Mouse (Mus musculus) heart, postnatal 10 days (tissue): ENCODE measurements around the gene Zfp385c. TPM values are rescaled to one million over a fixed set of nuclear protein-coding genes. Genes with fewer than 3 reads are reported as not detected.

Source experiments
- total RNA-seq, 2 experiments: library from RNA; stranded (reverse); gene quantifications; 2 replicates each; pipeline ENCODE4 v1.2.3; 2021

Zfp385c gene
- total RNA-seq, 2 experiments from 2014 or later: 0.30 to 0.65 TPM

Other genes starting within 250 kb of the Zfp385c start
- gene Klhl11, start 219.7 kb downstream of the Zfp385c start, total RNA-seq: 10 to 100 TPM; 12.9 to 13.9 TPM
- 10 to 100 TPM; 47.8 to 51.1 TPM for gene Acly, start 164.5 kb downstream of the Zfp385c start, total RNA-seq
- under 1 TPM; 0.17 to 0.38 TPM for gene Ttc25, start 146.8 kb downstream of the Zfp385c start, total RNA-seq
- gene Cnp, start 117.6 kb downstream of the Zfp385c start, total RNA-seq: 1 to 10 TPM; 6.1 to 7.1 TPM
- 10 to 100 TPM; 53.7 to 63.9 TPM for gene Nkiras2, start 73.2 kb downstream of the Zfp385c start, total RNA-seq
- 100 to 1,000 TPM; 199 to 207 TPM for gene Dnajc7, start 72.3 kb downstream of the Zfp385c start, total RNA-seq
- gene Dhx58, start 11.8 kb upstream of the Zfp385c start, total RNA-seq: under 1 TPM; 0.42 to 0.50 TPM
- gene Kat2a, start 20.0 kb upstream of the Zfp385c start, total RNA-seq: 10 to 100 TPM; 16.1 to 16.6 TPM
- not detected for gene Hspb9, start 21.4 kb upstream of the Zfp385c start, total RNA-seq
- gene Rab5c, start 45.8 kb upstream of the Zfp385c start, total RNA-seq: 10 to 100 TPM; 85.3 to 97.8 TPM
- gene Kcnh4, start 67.5 kb upstream of the Zfp385c start, total RNA-seq: not detected
- gene Hcrt, start 70.5 kb upstream of the Zfp385c start, total RNA-seq: not detected
- 10 to 100 TPM; 10.4 to 12.6 TPM for gene Ghdc, start 78.5 kb upstream of the Zfp385c start, total RNA-seq
- gene Stat5b, start 158.3 kb upstream of the Zfp385c start, total RNA-seq: 10 to 100 TPM; 52.1 to 58.6 TPM
- 10 to 100 TPM; 22.9 to 26.9 TPM for gene Stat5a, start 166.9 kb upstream of the Zfp385c start, total RNA-seq
- gene Stat3, start 247.1 kb upstream of the Zfp385c start, total RNA-seq: 100 to 1,000 TPM; 110 to 117 TPM